Mouse (Mus musculus): ENCODE results near the gene Rasal2. TPM values are rescaled to one million over a fixed set of nuclear protein-coding genes. Genes with fewer than 3 reads are reported as not detected.

The Rasal2 gene
- polyA plus RNA-seq, 1 experiment from 2014 or later: 6.9 TPM

GRCm38 (mm10) chr1:157449981-157450636 is 37.7 kb upstream of the Rasal2 start:
- H3K4me3 ChIP-seq (ENCODE audit: low read length): peak overlapping the region; percentile 20
- no peaks in the 10 kb centered on the region for H3K36me3 ChIP-seq (ENCODE audit: insufficient read depth, low read length)
- peak overlapping the region; percentile 47 for H3K4me2 ChIP-seq (replicated peaks; ENCODE audit: low read depth, low read length)
- H3K27ac ChIP-seq (ENCODE audit: low read length): peak overlapping the region; percentile 73
- ATAC-seq (ENCODE audit: low FRiP score, low TSS enrichment): peak; percentile 57; the same call in 1 of the 2 replicates
- H3K9ac ChIP-seq (replicated peaks; ENCODE audit: low read length): peak overlapping the region; percentile 13; the same call in 1 of the 2 replicates
- peaks cover 12% of the 10 kb centered on the region for H3K4me1 ChIP-seq (ENCODE audit: insufficient read depth, low read length)
- no peaks in the 10 kb centered on the region for H3K9me3 ChIP-seq (ENCODE audit: low read length)
- WGBS: 11% methylated on average over 21 of the region's 21 CpGs
- no peaks in the 10 kb centered on the region for H3K27me3 ChIP-seq (ENCODE audit: insufficient read depth, low read length)

DNA sequence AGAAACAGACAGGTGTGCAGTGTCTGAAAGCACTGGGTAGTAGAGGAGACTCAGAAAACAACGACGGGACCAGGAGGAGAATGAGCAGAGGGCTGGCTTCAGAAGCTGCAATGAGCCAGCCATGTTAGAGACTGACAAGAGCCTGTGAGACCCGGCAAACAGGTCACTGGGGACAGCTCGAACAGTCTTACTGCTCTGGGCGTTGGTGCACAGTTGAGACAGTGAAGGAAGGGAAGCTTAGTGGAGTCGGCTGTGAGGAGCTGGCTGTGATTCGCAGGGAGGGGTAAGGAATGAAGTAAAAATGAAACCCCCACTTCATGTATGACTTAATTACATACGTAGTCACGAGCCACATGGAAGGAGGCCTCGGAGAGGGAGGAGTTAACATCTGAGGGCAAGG is 37.1 kb upstream of the Rasal2 start:
- peak overlapping the region; percentile 20 for H3K4me3 ChIP-seq (ENCODE audit: low read length)

GRCm38 (mm10) chr1:157448805-157449188 is 36.4 kb upstream of the Rasal2 start:
- H3K27me3 ChIP-seq (ENCODE audit: insufficient read depth, low read length): no peaks in the 10 kb centered on the region
- no peak overlapping the region for H3K9ac ChIP-seq (replicated peaks; ENCODE audit: low read length)
- H3K36me3 ChIP-seq (ENCODE audit: insufficient read depth, low read length): no peaks in the 10 kb centered on the region
- no peak overlapping the region for H3K4me2 ChIP-seq (replicated peaks; ENCODE audit: low read depth, low read length)
- no peaks in the 10 kb centered on the region for H3K9me3 ChIP-seq (ENCODE audit: low read length)
- H3K27ac ChIP-seq (ENCODE audit: low read length): peak overlapping the region; percentile 75; the same call in 1 of the 2 replicates
- no peak for ATAC-seq (ENCODE audit: low FRiP score, low TSS enrichment)
- H3K4me1 ChIP-seq (ENCODE audit: insufficient read depth, low read length): peaks cover 12% of the 10 kb centered on the region
- no peak overlapping the region for H3K4me3 ChIP-seq (ENCODE audit: low read length)
- 60% methylated on average over 5 of the region's 5 CpGs for WGBS

More for the DNA sequence above, 37.1 kb upstream of the Rasal2 start:
- peak overlapping the region; percentile 47 for H3K4me2 ChIP-seq (replicated peaks; ENCODE audit: low read depth, low read length)
- H3K4me1 ChIP-seq (ENCODE audit: insufficient read depth, low read length): peaks cover 12% of the 10 kb centered on the region
- ATAC-seq (ENCODE audit: low FRiP score, low TSS enrichment): peak; percentile 49; the same call in 1 of the 2 replicates
- no peaks in the 10 kb centered on the region for H3K36me3 ChIP-seq (ENCODE audit: insufficient read depth, low read length)
- no peaks in the 10 kb centered on the region for H3K27me3 ChIP-seq (ENCODE audit: insufficient read depth, low read length)
- H3K27ac ChIP-seq (ENCODE audit: low read length): peak overlapping the region; percentile 72
- H3K9ac ChIP-seq (replicated peaks; ENCODE audit: low read length): 0 out of 2 replicates have a peak overlapping the region, but pooled peaks have one; percentile 1
- H3K9me3 ChIP-seq (ENCODE audit: low read length): no peaks in the 10 kb centered on the region
- 13% methylated on average over 10 of the region's 10 CpGs for WGBS

DNA sequence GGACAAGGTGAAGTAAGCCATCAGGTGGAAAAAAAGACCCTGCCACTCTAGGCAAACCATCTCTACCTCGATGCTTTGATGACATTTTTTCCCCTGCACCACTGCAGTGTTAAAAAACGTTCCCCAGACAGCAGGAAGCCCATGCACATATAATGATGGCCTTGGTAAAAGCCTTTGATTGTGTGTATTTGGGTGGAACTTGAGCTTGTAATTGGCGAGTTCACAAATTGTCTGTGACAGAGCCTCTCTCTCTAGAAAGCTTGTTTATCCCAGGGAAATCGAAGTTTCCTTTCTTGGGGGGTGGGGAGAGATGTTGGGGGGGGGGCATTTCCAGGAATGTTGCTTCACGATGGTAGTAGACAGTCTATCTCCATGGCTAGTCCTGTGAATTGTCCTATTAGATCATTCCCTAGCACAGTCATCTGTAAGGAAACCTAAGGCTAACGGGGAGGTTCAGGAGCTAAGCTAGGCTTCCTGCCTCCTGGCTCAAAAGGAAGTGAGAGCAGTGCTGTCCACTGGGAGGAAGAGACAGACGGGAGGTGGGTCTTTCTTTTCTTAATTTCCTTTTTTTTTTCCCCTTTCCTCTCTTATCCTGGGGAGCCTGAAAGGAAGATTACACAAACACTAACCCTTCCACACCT is 35.9 kb upstream of the Rasal2 start:
- WGBS: 24% methylated on average over 7 of the region's 7 CpGs
- H3K4me2 ChIP-seq (replicated peaks; ENCODE audit: low read depth, low read length): no peak overlapping the region
- H3K36me3 ChIP-seq (ENCODE audit: insufficient read depth, low read length): no peaks in the 10 kb centered on the region
- H3K9me3 ChIP-seq (ENCODE audit: low read length): no peaks in the 10 kb centered on the region
- no peak for ATAC-seq (ENCODE audit: low FRiP score, low TSS enrichment)
- no peak overlapping the region for H3K4me3 ChIP-seq (ENCODE audit: low read length)
- no peaks in the 10 kb centered on the region for H3K27me3 ChIP-seq (ENCODE audit: insufficient read depth, low read length)
- no peak overlapping the region for H3K9ac ChIP-seq (replicated peaks; ENCODE audit: low read length)
- H3K27ac ChIP-seq (ENCODE audit: low read length): peak overlapping the region; percentile 75
- H3K4me1 ChIP-seq (ENCODE audit: insufficient read depth, low read length): peaks cover 12% of the 10 kb centered on the region

GRCm38 (mm10) chr1:157447142-157447541 is 34.7 kb upstream of the Rasal2 start:
- WGBS: 78% methylated on average over 4 of the region's 4 CpGs
- Histone ChIP-seq H3K4me3 (ENCODE audit: low read length) (no peak overlapping the region), H3K27ac (ENCODE audit: low read length) (no peak overlapping the region), H3K27me3 (ENCODE audit: insufficient read depth, low read length) (no peaks in the 10 kb centered on the region), H3K9ac (replicated peaks; ENCODE audit: low read length) (no peak overlapping the region), H3K36me3 (ENCODE audit: insufficient read depth, low read length) (no peaks in the 10 kb centered on the region), H3K4me2 (replicated peaks; ENCODE audit: low read depth, low read length) (no peak overlapping the region), H3K9me3 (ENCODE audit: low read length) (no peaks in the 10 kb centered on the region), H3K4me1 (ENCODE audit: insufficient read depth, low read length) (peaks cover 15% of the 10 kb centered on the region)
- ATAC-seq (ENCODE audit: low FRiP score, low TSS enrichment): no peak

GRCm38 (mm10) chr1:157446325-157446724 is 33.9 kb upstream of the Rasal2 start:
- Histone ChIP-seq H3K9ac (replicated peaks; ENCODE audit: low read length) (no peak overlapping the region), H3K36me3 (ENCODE audit: insufficient read depth, low read length) (no peaks in the 10 kb centered on the region), H3K27ac (ENCODE audit: low read length) (no peak overlapping the region), H3K4me1 (ENCODE audit: insufficient read depth, low read length) (peaks cover 15% of the 10 kb centered on the region), H3K27me3 (ENCODE audit: insufficient read depth, low read length) (no peaks in the 10 kb centered on the region), H3K4me2 (replicated peaks; ENCODE audit: low read depth, low read length) (no peak overlapping the region), H3K9me3 (ENCODE audit: low read length) (no peaks in the 10 kb centered on the region), H3K4me3 (ENCODE audit: low read length) (no peak overlapping the region)
- 67% methylated on average over 7 of the region's 7 CpGs for WGBS
- peak; percentile 24; the same call in 1 of the 2 replicates for ATAC-seq (ENCODE audit: low FRiP score, low TSS enrichment)

DNA sequence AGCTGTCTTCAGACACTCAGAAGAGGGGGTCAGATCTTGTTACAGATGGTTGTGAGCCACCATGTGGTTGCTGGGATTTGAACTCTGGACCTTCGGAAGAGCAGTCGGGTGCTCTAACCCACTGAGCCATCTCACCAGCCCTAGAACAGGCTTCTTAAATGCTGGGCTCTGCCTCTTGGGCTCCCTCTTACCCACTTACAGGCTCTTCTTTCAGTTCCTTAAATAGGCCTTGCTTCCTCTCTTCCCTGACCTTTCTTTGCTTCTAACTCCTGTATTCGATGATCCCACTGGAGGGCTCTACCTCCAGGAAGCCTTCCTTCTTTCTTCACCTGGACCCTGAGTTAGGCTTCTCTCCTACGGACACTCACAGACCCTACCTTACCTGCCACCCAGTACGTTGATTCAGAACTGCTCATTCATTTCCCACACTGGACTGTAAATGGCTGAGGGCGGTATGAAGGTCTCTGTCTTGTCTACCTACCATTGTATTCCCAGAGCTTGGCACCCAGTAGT is 33.1 kb upstream of the Rasal2 start:
- H3K9me3 ChIP-seq (ENCODE audit: low read length): no peaks in the 10 kb centered on the region
- no peak for ATAC-seq (ENCODE audit: low FRiP score, low TSS enrichment)
- H3K9ac ChIP-seq (replicated peaks; ENCODE audit: low read length): no peak overlapping the region
- H3K4me2 ChIP-seq (replicated peaks; ENCODE audit: low read depth, low read length): no peak overlapping the region
- no peak overlapping the region for H3K4me3 ChIP-seq (ENCODE audit: low read length)
- 92% methylated on average over 6 of the region's 6 CpGs for WGBS
- H3K27ac ChIP-seq (ENCODE audit: low read length): no peak overlapping the region
- peaks cover 15% of the 10 kb centered on the region for H3K4me1 ChIP-seq (ENCODE audit: insufficient read depth, low read length)
- H3K36me3 ChIP-seq (ENCODE audit: insufficient read depth, low read length): no peaks in the 10 kb centered on the region
- no peaks in the 10 kb centered on the region for H3K27me3 ChIP-seq (ENCODE audit: insufficient read depth, low read length)

DNA sequence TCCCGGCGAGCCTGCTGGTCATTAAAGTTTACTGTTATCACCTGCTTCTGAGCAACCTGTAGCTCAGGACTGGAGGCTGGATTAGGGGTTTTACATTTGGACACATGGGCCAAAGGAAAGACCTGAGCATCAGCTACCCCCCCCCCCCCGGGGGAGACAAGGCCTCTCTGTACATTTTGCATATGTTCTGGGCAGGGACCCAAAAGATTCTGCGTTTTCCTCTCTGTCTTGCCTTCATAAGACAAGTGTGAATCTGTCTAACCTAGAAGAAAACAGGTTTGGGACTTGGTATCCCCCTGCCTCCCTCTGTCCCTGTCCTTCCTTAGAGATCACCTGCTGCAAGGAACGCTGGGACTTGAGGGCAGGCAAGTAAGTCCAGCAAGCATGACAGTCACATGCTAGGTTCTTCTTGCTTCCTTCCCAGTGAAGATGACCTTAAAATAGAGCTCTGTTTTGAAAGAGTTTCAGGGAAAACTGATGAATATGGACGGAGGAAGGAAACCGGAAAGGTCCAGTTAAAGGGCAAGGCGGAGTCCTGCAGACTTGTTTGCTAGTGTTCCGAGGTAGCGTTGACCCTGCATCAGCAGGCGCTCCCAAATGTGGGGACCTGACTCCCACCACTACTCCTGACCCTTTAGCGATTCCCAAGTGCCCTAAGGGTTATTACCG is 32.4 kb upstream of the Rasal2 start:
- Histone ChIP-seq H3K9ac (replicated peaks; ENCODE audit: low read length) (no peak overlapping the region), H3K4me2 (replicated peaks; ENCODE audit: low read depth, low read length) (no peak overlapping the region), H3K4me3 (ENCODE audit: low read length) (no peak overlapping the region), H3K27ac (ENCODE audit: low read length) (peak overlapping the region; percentile 49), H3K9me3 (ENCODE audit: low read length) (no peaks in the 10 kb centered on the region), H3K4me1 (ENCODE audit: insufficient read depth, low read length) (peaks cover 9% of the 10 kb centered on the region), H3K27me3 (ENCODE audit: insufficient read depth, low read length) (no peaks in the 10 kb centered on the region), H3K36me3 (ENCODE audit: insufficient read depth, low read length) (no peaks in the 10 kb centered on the region)
- WGBS: 60% methylated on average over 13 of the region's 13 CpGs
- no peak for ATAC-seq (ENCODE audit: low FRiP score, low TSS enrichment)

- H3K9ac ChIP-seq (replicated peaks; ENCODE audit: low read length): peak overlapping the region; percentile 40; the same call in 1 of the 2 replicates
- 45% methylated on average over 19 of the region's 19 CpGs for WGBS
- peak overlapping the region; percentile 27; the same call in 1 of the 2 replicates for H3K4me2 ChIP-seq (replicated peaks; ENCODE audit: low read depth, low read length)
- peaks cover 3% of the 10 kb centered on the region; the same call in 1 of the 2 replicates for H3K4me1 ChIP-seq (ENCODE audit: insufficient read depth, low read length)
- H3K4me3 ChIP-seq (ENCODE audit: low read length): no peak overlapping the region
- H3K27me3 ChIP-seq (ENCODE audit: insufficient read depth, low read length): no peaks in the 10 kb centered on the region
- no peaks in the 10 kb centered on the region for H3K9me3 ChIP-seq (ENCODE audit: low read length)
- no peak for ATAC-seq (ENCODE audit: low FRiP score, low TSS enrichment)
- peak overlapping the region; percentile 72 for H3K27ac ChIP-seq (ENCODE audit: low read length)
- no peaks in the 10 kb centered on the region for H3K36me3 ChIP-seq (ENCODE audit: insufficient read depth, low read length)
Measured at GRCm38 (mm10) chr1:157443723-157444561, 31.5 kb upstream of the Rasal2 start.

Measured in kidney, embryonic 16.5 days (tissue).